Mouse (Mus musculus) naive thymus-derived CD4-positive, alpha-beta T cell, adult 2 months (primary cell): ENCODE measurements around the gene Spock1.

Experiments used
- DNase-seq: peaks from one replicate; pipeline ENCODE4 v3.0.0-alpha.2; 2011; ENCODE audit warnings: low read depth

Gene Spock1

DNA sequence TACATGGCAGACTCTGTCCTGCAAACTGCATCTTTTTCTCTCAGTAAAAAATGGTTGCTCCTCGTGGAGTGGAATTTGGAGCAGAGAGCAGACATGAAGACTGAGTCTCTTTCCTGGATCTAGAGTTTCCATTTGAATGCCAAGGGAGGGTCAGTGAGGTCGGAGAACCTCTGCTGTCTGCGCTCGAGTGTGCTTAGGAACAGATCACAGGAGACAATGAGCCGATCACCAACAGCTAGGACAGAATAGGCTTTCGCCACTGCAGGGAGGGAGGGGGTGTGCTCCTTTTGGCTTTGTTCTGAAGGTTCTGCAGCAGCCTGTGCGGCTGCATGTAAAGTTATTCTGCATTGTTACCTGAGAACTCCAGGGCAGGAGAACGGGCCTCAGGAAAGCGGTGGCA is 49.6 kb downstream of the Spock1 start:
- no peak for DNase-seq

DNA sequence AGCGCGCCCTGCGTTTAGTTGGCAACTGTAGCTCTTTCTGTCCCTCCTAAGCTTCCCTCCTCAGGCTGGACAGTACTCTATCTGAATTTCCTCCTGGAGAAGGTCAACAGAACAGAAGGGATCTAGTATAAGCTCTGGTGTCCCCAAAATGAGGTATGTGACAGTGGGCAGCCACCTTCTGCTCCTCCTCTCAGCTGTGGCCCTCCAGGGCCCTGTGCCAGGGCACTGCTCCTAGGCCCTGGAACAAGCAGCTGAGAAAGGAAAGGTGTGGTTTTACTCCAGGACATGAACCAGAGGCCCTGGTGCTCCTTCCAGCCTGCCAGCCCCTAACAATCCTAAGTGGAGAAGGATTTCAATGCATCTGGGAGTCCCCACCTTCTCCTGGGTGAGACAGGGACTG is 51.1 kb downstream of the Spock1 start:
- no peak for DNase-seq

DNA sequence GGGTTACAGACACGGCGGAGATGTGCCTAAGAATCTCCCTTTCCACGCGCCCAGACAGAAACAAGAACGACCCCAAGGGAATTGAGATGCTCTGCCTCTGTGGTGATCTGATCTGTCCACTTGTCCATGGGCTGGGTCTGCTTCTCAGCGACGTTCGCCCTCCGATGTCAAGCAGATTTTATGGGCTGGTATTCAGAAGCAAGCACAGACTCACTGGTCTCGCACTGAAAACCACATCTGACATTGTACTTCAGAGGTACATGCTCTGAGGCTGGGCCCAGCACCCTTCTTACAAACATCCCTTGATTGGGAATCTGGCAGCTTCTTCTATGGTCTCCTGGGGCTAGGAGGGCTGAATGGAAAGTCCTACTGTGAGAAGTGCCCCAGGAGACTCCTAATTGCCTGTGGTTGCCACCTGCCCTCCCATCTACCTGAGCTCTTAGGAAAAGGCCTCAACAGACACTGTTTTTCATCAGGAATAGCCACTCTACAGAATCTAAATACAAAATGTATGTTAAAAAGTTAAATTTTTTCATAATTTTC is 51.8 kb downstream of the Spock1 start:
- DNase-seq, result no peak

DNA sequence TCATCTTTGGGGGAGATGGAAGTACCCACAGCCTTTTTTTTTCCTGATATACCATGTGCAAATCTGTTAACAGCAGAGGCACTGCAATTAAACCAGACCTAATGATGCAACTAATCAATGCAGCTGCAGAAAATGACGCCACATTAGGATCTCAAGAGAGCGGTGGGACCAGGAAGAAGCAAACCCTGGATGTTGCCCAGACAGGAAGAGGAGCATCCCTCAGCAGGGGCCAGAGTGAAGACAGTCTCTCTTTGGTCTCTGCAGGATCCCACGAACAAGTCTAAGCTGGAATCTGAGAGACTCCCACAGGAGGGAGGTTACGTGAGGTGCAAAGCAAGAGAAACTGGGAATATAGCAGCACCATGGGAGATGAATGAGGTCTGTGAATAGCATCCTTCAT is 52.4 kb downstream of the Spock1 start:
- DNase-seq, result no peak

DNA sequence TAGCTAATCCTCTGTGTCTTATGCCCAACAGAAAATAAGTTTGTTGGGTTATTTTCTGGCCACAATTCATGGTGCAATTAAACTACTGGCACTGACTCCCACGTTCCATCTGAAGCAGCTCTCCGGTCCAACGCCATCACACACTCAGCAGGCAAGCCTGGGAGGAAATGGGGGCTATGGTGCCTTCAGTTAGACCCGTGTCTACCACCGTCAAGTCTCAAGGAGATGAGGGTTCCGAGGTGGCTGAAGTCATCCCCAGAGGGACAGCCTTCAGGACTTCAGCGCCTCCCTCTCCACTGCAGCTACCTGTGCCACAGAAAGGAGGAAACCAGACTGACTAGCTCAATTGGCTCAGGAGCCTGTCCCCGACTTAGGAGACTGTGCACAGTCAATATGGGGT is 53.7 kb downstream of the Spock1 start:
- no peak for DNase-seq

DNA sequence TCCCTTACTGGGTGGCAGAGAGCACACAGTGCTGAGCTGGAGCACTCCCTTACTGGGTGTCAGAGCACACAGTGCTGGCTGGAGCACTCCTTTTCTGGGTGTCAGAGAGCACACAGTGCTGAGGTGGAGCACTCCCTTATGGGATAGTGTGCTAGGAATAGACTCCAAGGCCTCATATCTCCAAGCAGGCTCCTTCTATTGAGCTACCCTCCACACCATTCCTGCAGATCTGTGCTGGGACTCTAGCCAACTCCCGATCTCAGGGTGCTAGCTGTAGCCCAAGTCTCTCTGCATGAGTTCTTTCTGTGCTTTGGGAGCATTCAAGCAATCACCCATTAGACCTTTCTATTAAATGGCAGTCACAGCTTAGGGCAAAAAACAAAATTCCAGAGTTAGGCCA is 54.5 kb downstream of the Spock1 start:
- no peak for DNase-seq

DNA sequence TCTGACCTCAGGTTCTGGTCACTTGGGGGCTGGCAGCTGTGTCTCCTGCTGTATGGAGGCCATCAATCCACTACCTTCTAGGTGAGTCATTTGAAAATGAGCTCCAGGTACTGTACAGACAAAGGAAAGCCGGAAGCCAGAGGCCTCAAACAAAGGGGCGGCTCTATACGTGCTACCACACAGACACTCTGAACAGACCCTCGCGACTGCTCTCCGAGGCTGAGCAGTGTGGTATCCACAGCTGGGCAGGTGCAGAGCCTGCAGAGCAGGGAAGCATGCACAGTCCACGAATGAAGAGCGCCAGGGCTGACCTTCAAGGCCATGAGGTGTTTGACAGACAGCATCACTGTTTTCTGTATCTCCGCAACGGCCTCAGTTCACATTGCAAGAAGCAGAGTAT is 55.0 kb downstream of the Spock1 start:
- no peak for DNase-seq

DNA sequence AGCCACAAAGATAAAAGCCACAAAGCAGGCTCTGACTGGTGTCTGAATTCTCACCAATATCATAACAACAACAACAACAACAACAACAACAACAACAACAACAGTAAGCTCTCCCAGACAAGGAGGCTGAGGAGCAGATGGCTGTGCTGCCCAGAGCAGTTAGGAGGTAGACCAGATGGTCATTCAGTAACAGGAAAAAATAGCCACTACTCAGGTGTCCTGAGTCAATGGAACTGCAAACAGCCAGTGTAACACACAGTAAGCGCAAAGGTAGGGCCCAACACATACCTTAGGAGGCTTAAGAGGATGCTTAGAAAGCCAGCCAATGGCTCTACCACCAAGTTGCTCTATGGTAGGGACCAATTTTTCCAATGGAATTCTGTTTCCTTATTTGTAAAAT is 59.2 kb downstream of the Spock1 start:
- no peak for DNase-seq

DNA sequence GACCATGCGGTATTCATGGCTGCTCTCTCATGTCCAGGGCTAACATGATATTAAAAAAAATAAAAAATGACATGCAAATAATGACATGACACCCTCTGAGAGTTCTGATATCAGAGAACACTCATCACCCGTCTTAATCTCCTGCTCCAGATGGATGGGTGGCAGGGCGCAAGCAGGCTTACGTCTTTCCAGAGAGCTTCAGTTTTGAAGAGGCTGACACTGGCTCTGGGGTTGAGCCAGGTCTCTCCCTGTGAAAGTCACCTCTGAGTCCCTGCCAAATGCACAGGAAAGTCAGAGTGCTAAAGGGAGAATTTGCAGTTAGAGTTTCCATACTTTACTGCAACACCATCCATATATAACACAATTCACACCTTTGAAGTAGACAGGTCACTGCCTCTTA is 61.0 kb downstream of the Spock1 start:
- no peak for DNase-seq

DNA sequence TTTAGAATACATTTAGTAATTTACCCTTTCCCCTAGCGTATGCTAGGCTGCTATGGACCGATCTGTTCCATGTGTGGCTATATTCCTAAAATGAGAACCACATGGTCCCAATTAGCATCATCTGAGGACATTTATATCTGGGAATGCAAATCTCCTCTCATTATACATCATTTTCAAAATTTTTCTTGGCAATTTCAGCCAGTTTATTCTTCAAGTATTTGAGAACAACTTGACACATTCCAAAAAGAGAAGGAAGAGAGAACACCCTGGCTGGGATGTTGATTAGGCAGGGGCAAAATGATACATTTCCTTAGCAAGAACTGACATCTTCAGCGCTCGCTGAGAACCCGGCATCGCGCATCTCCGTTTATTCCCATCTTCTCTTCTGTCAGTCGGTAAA is 61.7 kb downstream of the Spock1 start:
- no peak for DNase-seq

DNA sequence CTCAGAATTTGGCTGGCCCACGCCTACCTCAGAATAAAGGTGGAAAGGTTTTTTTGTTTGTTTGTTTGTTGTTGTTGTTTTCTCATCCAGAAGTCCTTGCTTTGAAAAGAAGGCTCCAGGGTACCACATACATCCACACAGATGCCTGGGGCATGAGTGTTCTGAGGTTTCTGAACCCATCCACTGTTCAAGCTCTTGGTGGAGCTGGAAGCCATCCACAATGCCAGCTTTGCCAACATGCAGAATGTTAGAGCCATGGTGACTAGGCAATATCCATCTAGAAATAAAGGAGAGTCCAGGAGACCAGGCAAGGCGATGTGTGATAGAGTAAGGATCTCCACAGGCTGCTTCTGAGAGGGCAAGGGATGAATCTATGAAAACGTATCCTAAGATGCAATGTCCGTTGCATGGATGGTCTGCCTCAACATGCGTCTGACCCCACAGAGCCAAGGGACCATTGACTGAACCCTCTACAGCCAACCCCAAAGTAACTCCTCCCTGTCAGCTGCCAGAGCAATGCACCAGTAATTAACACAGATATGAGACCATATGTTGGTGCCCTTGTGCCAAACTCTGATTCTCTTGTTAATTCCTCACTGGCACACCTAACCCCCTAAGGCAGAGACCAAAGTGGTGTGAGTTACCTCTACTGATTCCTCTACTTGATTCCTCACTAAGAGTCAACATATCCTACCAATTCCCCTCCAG is 66.8 kb downstream of the Spock1 start:
- no peak for DNase-seq

DNA sequence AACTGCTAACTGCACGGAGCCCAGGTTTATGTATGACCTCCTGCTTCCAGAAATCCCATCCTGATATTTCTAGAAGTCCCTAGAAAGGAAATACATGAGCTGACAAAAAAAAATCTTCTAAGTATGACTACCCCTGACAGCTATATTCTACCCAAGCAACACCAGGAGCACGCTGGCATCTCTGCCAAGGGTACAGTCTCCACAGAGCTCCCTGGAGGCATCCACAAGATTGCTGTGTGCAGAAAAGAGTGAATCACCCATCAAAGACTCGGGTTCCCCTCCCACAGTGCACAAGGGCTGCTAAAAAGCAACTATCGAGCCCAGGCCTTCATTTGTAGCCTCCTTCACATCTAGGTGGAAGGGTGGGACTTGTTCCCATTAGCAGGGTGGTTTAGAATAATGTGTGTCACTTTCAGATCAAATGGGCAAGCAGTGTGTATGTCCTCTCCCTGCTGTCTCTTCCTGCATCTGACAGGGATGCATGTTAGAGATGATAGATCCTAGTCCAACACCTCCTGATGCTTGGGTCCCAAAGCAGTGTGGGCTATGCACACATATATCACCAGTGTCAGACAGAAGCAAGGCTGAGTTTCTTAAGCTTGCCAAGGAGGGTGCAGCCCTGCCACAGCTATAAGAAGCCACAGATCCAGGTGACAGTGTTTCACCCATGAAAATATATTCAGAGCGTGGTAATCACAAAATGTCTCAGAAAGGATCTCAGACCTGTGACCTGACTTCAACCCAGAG is 70.3 kb downstream of the Spock1 start:
- DNase-seq, result no peak

DNA sequence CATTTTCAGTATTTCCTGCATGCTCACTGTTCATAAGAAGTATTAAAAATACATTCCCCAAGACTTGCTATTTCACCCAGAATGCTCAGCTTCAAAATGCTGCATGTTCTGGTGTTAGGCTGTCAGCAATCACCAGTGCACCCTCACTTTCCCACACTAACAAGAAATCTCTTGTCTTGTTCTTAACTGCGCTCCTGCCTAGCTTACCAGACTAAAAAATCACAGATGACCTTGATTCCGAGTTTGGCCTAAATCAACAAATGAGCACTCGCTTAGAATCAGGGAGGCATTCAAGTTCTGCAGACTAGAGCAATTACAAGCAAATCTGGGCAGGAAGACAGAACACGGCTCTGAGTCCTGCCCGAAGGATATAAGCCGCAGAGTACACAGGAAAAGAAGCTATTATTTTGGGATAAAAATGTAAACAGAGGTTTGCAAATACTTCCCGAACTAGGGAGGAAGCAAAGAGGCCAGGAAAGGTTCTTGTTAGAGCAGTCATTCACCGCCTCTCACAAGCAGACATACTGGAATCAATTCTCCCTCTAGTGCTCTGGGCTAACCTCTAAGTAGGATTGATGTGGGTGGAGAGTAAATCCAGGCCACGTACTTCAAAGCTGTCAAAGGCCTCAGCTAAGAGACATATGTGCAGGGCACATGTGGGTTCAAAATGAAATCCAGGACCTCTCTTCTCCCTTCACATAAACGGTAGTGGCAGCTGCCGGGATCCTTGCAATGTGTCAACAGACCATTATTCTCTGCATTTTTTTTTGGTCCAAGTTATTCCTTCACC is 76.6 kb downstream of the Spock1 start:
- no peak for DNase-seq

DNA sequence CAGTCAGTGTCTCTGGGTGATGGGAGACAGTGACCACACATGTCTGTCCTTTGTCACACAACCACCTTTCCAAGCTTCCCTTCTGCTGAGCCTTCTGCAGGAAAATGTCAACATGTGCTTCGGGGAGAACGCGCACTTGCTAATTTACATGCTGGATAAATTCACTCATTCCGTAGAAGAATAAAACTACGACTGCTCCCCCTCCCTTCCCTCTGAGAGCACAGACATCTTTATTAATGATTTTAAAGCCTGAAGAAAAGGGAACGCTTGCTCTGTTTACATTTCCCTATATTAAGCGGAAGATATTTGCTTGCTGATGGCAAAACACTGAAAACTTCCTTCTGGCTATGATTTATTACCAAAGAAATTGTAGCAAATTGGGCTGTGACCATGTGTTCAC is 77.2 kb downstream of the Spock1 start:
- no peak for DNase-seq

DNA sequence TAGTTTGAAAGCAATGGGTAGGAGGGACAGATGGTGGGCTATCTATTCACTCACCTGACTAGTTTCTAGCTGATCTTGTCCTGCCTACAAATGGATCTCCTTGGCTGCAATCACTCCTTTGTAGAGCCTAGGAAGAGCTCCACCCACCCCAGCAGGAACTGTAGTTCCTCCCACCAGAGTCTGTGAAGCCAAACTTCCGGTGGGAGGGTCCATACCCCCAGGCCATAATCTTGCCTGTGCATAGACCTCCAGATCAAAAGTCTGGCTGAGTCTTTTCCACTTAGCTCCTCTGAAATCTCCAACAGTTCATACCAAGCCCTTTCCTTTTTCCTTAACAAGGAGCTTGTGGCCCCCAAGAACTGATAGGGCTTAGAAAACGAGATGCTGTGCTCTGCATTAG is 78.0 kb downstream of the Spock1 start:
- no peak for DNase-seq

DNA sequence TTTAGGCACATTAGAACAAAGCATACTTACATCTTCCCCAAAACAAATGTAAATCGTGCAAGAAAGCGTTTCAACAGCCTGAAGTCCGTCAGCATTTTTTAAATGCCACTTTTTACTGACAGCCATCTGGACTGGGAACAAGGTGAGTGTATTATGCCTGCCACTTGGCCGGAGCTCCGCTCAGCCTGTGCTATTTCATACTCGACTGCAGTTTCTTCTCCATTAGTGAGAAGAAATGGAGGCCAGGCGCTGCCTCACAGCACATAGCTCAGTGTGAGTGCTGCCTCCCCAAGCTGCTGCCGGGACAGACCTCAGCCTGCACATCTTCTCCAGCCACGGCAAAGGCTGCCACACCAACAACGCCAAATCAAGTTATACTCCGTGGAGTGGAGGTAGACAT is 91.9 kb downstream of the Spock1 start:
- no peak for DNase-seq

DNA sequence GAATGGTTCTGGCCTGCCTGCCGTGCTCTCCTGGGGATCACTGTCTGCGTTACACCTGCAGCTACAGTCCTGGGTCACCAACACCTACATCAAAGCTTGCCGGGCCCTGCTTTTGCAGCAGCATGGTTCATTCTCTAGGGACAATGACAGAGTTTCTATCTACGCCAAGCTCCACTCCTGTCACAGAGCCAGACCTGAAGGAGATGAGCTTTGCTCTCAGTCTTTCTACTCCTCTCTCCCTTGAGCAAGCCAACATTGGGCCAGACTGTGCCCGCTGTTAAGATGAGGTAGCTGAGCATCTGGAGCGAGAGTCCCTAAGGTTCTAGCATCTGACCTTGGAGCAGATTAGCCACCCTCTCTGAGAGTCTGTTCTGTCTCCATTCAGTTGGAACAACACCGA is 95.5 kb downstream of the Spock1 start:
- DNase-seq, result no peak

DNA sequence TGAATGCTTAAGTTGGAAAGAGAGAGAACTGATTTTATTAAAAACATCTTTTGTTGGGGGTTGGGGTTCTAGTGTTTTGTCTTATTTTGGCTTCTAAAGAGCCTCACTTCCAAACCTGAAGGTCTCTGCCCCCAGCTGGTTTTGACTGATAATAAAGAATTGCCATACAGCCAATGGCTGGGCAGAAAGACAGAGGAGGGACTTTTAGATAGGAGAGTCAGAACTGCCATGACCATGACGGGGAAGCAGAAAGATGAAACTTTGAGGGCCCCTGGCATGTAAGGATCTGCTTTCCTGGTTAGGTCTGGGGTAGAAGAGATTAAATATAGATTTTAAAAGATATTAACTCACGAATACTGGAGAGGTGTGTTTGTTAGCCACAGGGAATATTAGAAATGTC is 96.9 kb downstream of the Spock1 start:
- DNase-seq, result no peak

DNA sequence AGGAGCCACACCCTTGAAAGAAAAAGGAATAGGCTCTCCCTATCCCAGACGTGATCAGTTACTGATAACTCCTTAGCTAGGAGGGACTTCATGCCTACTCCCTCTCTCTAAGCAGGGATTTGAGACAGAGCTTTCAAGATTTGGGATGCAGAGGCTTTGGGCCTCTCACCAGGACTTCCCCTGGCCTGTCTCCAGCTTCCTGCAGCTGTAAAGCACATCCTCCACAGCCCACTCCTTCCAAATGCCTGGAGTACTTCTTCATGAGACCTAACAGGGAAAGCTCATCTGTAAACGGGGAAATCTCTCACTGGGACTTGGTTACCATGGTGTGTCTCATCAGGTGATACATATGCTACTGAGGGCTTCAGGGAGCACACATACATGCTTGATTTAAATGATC is 97.3 kb downstream of the Spock1 start:
- no peak for DNase-seq

DNA sequence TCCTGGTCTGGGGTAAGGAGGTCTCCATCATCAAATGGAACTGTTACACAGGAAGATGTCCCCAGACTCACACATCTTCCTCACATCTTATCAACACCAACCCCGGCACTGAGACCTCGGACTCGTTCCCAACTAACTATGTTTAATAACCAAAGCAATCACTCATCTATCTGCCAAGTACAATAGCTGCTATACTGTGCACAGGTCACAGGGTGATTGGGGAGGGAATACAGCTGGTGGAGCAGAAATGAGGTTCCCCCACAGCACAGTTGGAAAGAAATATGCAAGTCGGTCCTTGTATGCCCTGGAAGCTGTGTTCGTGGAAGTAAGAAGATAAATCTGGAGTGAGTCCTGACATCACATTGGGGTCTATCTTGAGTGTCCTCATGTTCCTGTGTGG is 98.0 kb downstream of the Spock1 start:
- DNase-seq, result no peak

DNA sequence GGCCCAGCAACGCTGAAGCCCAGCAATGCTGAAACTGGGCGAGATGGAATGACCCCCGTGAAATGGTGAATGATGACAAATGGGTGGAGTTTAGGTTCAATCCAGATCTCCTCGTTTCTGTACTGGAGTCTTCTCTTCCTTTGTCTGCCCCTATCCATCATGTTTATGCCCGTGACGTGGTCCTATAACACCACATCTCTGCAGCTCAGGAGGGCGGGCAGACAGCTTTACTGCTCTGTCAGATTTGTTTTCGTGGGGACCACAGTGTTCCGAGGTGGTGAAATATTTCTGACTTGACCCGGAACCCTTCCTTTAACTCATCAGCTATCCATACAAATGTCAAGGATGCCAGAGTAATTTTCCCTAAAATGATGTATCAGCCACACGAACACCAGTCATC is 98.5 kb downstream of the Spock1 start:
- DNase-seq, result no peak

DNA sequence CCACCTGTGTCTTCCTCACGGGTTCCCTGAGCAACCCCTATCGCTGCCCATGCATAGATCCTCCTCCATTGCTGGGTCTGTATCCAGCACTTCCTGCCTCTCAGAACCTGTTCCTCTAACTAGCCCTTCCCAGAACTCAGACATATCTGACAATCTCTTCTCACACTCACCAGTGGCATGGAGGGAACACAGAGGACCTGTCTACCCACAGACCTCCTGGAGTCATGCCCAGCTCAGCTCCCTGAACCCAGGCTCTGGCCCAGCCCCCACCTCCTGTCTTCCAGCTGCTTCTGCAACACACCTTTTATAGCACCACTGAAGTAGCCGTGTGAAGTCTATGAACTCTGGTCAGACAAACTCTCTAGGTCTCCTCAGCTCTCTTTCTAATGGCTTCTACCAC is 101.3 kb downstream of the Spock1 start:
- DNase-seq, result no peak

DNA sequence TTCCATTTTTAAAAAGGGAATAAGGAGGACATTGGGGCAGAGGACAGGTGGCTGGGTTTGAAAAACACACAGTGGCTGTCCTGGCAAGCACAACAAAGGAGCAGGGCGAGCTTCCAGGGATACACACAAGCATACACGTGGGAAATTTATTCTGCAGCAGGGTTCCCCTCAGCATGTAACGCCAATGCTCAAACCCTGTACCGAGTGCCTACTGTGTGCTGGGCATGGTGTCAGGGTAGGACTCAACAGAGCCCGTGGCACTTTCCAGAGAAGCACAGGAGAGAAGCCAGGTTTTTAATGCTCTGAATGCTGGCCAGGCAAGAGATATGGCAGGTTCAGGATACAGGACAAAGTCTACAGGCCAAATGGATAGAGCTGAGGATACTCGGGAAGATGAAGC is 101.8 kb downstream of the Spock1 start:
- DNase-seq, result no peak
